Mouse (Mus musculus): ENCODE data around the gene BC004004. TPM values are rescaled to one million over a fixed set of nuclear protein-coding genes. Genes with fewer than 3 reads are reported as not detected.

BC004004 gene
- polyA plus RNA-seq, 1 experiment from 2014 or later, result 105 TPM

- no peaks in the 10 kb centered on the region for H3K9me3 ChIP-seq (ENCODE audit: low read length)
- TF ChIP-seq EP300 (IDR thresholded peaks at IDR 0.05; ENCODE audit: low read depth) (no peak), CTCF (IDR thresholded peaks at IDR 0.05; ENCODE audit: low read depth) (no peak)
- WGBS (ENCODE audit: insufficient replicate concordance), result 42% methylated on average over 52 of the region's 52 CpGs
- no peak overlapping the region for H3K27ac ChIP-seq (ENCODE audit: low read depth)
- H3K36me3 ChIP-seq (replicated peaks; ENCODE audit: insufficient read depth, low read length), result peaks cover 4% of the 10 kb centered on the region
- H3K27me3 ChIP-seq (ENCODE audit: insufficient read depth, low read length), result 0 out of 2 replicates have a peak, but pooled peaks cover 7% of the 10 kb centered on the region
- peak overlapping the region; percentile 11; the same call in 1 of the 2 replicates for H3K4me2 ChIP-seq (ENCODE audit: low read depth, low read length)
- ATAC-seq (no peak), DNase-seq (no peak)
- H3K4me3 ChIP-seq (ENCODE audit: low read depth, low read length), result no peak overlapping the region
- no peak overlapping the region for H3K9ac ChIP-seq (replicated peaks)
- no peaks in the 10 kb centered on the region for H3K4me1 ChIP-seq (ENCODE audit: insufficient read depth)
Observed at GRCm38 (mm10) chr17:29326531-29327529, 58.2 kb downstream of the BC004004 start.

GRCm38 (mm10) chr17:29327691-29328090 lies 59.1 kb downstream of the BC004004 start:
- no peak overlapping the region for H3K27ac ChIP-seq (ENCODE audit: low read depth)
- TF ChIP-seq CTCF (IDR thresholded peaks at IDR 0.05; ENCODE audit: low read depth) (no peak), EP300 (IDR thresholded peaks at IDR 0.05; ENCODE audit: low read depth) (no peak)
- 0 out of 2 replicates have a peak, but pooled peaks cover 6% of the 10 kb centered on the region for H3K27me3 ChIP-seq (ENCODE audit: insufficient read depth, low read length)
- no peak for ATAC-seq
- no peaks in the 10 kb centered on the region for H3K4me1 ChIP-seq (ENCODE audit: insufficient read depth)
- peaks cover 12% of the 10 kb centered on the region for H3K36me3 ChIP-seq (replicated peaks; ENCODE audit: insufficient read depth, low read length)
- H3K9me3 ChIP-seq (ENCODE audit: low read length), result no peaks in the 10 kb centered on the region
- no peak overlapping the region for H3K4me3 ChIP-seq (ENCODE audit: low read depth, low read length)
- WGBS (ENCODE audit: insufficient replicate concordance), result 87% methylated on average over 9 of the region's 9 CpGs
- no peak overlapping the region for H3K4me2 ChIP-seq (ENCODE audit: low read depth, low read length)
- H3K9ac ChIP-seq (replicated peaks), result no peak overlapping the region
- DNase-seq, result no peak

GRCm38 (mm10) chr17:29330221-29330620 lies 61.6 kb downstream of the BC004004 start:
- Histone ChIP-seq H3K36me3 (replicated peaks; ENCODE audit: insufficient read depth, low read length) (peaks cover 32% of the 10 kb centered on the region), H3K4me1 (ENCODE audit: insufficient read depth) (no peaks in the 10 kb centered on the region), H3K27ac (ENCODE audit: low read depth) (no peak overlapping the region), H3K27me3 (ENCODE audit: insufficient read depth, low read length) (0 out of 2 replicates have a peak, but pooled peaks cover 6% of the 10 kb centered on the region), H3K9ac (replicated peaks) (no peak overlapping the region), H3K4me2 (ENCODE audit: low read depth, low read length) (no peak overlapping the region), H3K9me3 (ENCODE audit: low read length) (no peaks in the 10 kb centered on the region), H3K4me3 (ENCODE audit: low read depth, low read length) (no peak overlapping the region)
- DNase-seq, result no peak
- no peak for ATAC-seq
- no peak for TF ChIP-seq CTCF (IDR thresholded peaks at IDR 0.05; ENCODE audit: low read depth)
- TF ChIP-seq EP300 (IDR thresholded peaks at IDR 0.05; ENCODE audit: low read depth), result no peak
- WGBS (ENCODE audit: insufficient replicate concordance), result 83% methylated on average over 3 of the region's 3 CpGs

GRCm38 (mm10) chr17:29330671-29331410 lies 62.3 kb downstream of the BC004004 start:
- DNase-seq (no peak), ATAC-seq (peak; percentile 63; the same call in 1 of the 2 replicates)
- H3K4me3 ChIP-seq (ENCODE audit: low read depth, low read length), result no peak overlapping the region
- H3K9ac ChIP-seq (replicated peaks), result no peak overlapping the region
- no peak overlapping the region for H3K27ac ChIP-seq (ENCODE audit: low read depth)
- no peaks in the 10 kb centered on the region for H3K4me1 ChIP-seq (ENCODE audit: insufficient read depth)
- peaks cover 36% of the 10 kb centered on the region for H3K36me3 ChIP-seq (replicated peaks; ENCODE audit: insufficient read depth, low read length)
- H3K4me2 ChIP-seq (ENCODE audit: low read depth, low read length), result no peak overlapping the region
- no peaks in the 10 kb centered on the region for H3K9me3 ChIP-seq (ENCODE audit: low read length)
- 0 out of 2 replicates have a peak, but pooled peaks cover 6% of the 10 kb centered on the region for H3K27me3 ChIP-seq (ENCODE audit: insufficient read depth, low read length)
- TF ChIP-seq CTCF (IDR thresholded peaks at IDR 0.05; ENCODE audit: low read depth) (no peak), EP300 (IDR thresholded peaks at IDR 0.05; ENCODE audit: low read depth) (peak; percentile 17; the same call in 1 of the 2 replicates)
- WGBS (ENCODE audit: insufficient replicate concordance), result 54% methylated on average over 5 of the region's 5 CpGs

- Histone ChIP-seq H3K36me3 (replicated peaks; ENCODE audit: insufficient read depth, low read length) (peaks cover 45% of the 10 kb centered on the region), H3K9ac (replicated peaks) (no peak overlapping the region), H3K4me3 (ENCODE audit: low read depth, low read length) (no peak overlapping the region), H3K4me1 (ENCODE audit: insufficient read depth) (no peaks in the 10 kb centered on the region), H3K27me3 (ENCODE audit: insufficient read depth, low read length) (no peaks in the 10 kb centered on the region), H3K4me2 (ENCODE audit: low read depth, low read length) (no peak overlapping the region), H3K27ac (ENCODE audit: low read depth) (no peak overlapping the region), H3K9me3 (ENCODE audit: low read length) (no peaks in the 10 kb centered on the region)
- 69% methylated on average over 4 of the region's 4 CpGs for WGBS (ENCODE audit: insufficient replicate concordance)
- ATAC-seq, result no peak
- DNase-seq, result no peak
- TF ChIP-seq EP300 (IDR thresholded peaks at IDR 0.05; ENCODE audit: low read depth), result no peak
- no peak for TF ChIP-seq CTCF (IDR thresholded peaks at IDR 0.05; ENCODE audit: low read depth)
Observed at GRCm38 (mm10) chr17:29332186-29332685, 63.6 kb downstream of the BC004004 start.

Data from liver, postnatal 0 days (tissue).